Mouse (Mus musculus) adrenal gland (tissue): Measurements from ENCODE around the gene Sox13.
"Not testable (repeated sequence)": the region's sequence is repeated elsewhere in the genome, so short reads cannot be mapped to it uniquely, and the experiment has no call there.

Source experiments
- intact Hi-C: fragments of 180-260 bp; cut with DNase I; formaldehyde crosslinking; loops from one replicate; pipeline ENCODE4 v1.15.1; 2025

Sox13 gene

GRCm38 (mm10) chr1:133346531-133346930 lies 77.6 kb downstream of the Sox13 start:
- intact Hi-C loops: no loop called here

GRCm38 (mm10) chr1:133344357-133344756 lies 79.8 kb downstream of the Sox13 start:
- intact Hi-C loops: no loop called here

GRCm38 (mm10) chr1:133340403-133340802 lies 83.8 kb downstream of the Sox13 start:
- intact Hi-C loops: not testable (repeated sequence)

GRCm38 (mm10) chr1:133333937-133334336 lies 90.2 kb downstream of the Sox13 start:
- intact Hi-C loops: no loop called here

GRCm38 (mm10) chr1:133332656-133333430 lies 91.3 kb downstream of the Sox13 start:
- intact Hi-C loops: no loop called here
